Mouse (Mus musculus): ENCODE results near the gene Pja2. TPM values are rescaled to one million over a fixed set of nuclear protein-coding genes. Genes with fewer than 3 reads are reported as not detected.
"Not testable (repeated sequence)": the region's sequence is repeated elsewhere in the genome, so short reads cannot be mapped to it uniquely, and the experiment has no call there.

The Pja2 gene
- total RNA-seq, 2 experiments from 2014 or later: 453 to 467 TPM

GRCm38 (mm10) chr17:64286836-64287235 is 44.9 kb downstream of the Pja2 start:
- DNase-seq (ENCODE audit: low spot score in 2 of 2): no peak

- peak in 1 of 2 experiments; percentile 28 for DNase-seq (ENCODE audit: low spot score in 2 of 2)
Measured at GRCm38 (mm10) chr17:64281368-64281767, 50.3 kb downstream of the Pja2 start.

GRCm38 (mm10) chr17:64277649-64278212 is 54.0 kb downstream of the Pja2 start:
- no peak for DNase-seq (ENCODE audit: low spot score in 2 of 2)

- DNase-seq (ENCODE audit: low spot score in 2 of 2): no peak
Measured at GRCm38 (mm10) chr17:64276666-64277065, 55.0 kb downstream of the Pja2 start.

- DNase-seq (ENCODE audit: low spot score in 2 of 2): no peak
Measured at GRCm38 (mm10) chr17:64275188-64275587, 56.5 kb downstream of the Pja2 start.

GRCm38 (mm10) chr17:64274341-64275105 is 57.2 kb downstream of the Pja2 start:
- DNase-seq (ENCODE audit: low spot score in 2 of 2): no peak

GRCm38 (mm10) chr17:64260571-64260970 is 71.1 kb downstream of the Pja2 start:
- no peak for DNase-seq (ENCODE audit: low spot score in 2 of 2)

- no peak for DNase-seq (ENCODE audit: low spot score in 2 of 2)
Measured at GRCm38 (mm10) chr17:64248246-64248645, 83.5 kb downstream of the Pja2 start.

GRCm38 (mm10) chr17:64242898-64243297 is 88.8 kb downstream of the Pja2 start:
- DNase-seq (ENCODE audit: low spot score in 2 of 2): no peak

- DNase-seq (ENCODE audit: low spot score in 2 of 2): no peak
Measured at GRCm38 (mm10) chr17:64242310-64242859, 89.3 kb downstream of the Pja2 start.

- DNase-seq (ENCODE audit: low spot score in 2 of 2): peak; percentile 25 to 48
Measured at GRCm38 (mm10) chr17:64241544-64242292, 90.0 kb downstream of the Pja2 start.

GRCm38 (mm10) chr17:64232134-64232533 is 99.6 kb downstream of the Pja2 start:
- no peak for DNase-seq (ENCODE audit: low spot score in 2 of 2)

- not testable (repeated sequence) for DNase-seq (ENCODE audit: low spot score in 2 of 2)
Measured at GRCm38 (mm10) chr17:64231637-64232036, 100.1 kb downstream of the Pja2 start.

GRCm38 (mm10) chr17:64231172-64231571 is 100.5 kb downstream of the Pja2 start:
- no peak for DNase-seq (ENCODE audit: low spot score in 2 of 2)

Small RNA genes within 50 kb of the gene (microRNA-seq; reads per million reads assigned to microRNA genes)
- 0 reads per million in 2 experiments for gene Gm24194
